Mouse (Mus musculus): ENCODE results near the gene Blzf1. TPM values are rescaled to one million over a fixed set of nuclear protein-coding genes. Genes with fewer than 3 reads are reported as not detected.

The Blzf1 gene
- polyA plus RNA-seq (2015; fragmentation: Nextera tagmentation; extraction: Ambion mirVana) = 48.7 and 50.5 TPM in 2 replicates

DNA sequence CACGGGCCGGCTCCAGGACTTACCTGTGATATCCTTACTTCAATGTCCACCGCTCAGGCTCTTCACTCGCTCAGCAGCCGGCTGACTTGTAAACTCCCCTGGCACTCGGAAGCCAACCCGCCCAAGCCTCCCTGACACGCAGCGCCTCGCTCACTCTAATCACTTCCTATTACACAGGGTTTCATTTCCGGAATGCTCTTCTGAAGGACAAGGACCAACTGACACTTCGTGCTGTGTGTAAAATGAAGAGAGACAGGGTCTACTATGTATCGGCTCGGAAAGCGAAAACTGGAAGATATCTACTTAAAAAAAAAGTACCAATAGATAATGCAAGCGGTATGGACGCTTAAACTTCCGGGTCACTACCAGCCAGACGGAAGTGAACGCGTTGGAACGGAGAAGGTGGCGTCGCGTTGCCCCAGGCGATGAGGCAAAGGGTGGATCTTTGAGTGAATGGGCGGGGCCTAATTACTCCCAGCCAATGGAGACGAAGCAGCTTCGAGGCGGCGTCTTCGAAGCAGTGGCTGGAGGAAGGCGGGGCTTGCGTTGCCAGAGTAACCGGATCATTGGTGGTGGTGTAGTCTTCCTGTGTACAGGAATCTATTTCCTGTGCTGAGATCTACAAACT lies at the start of gene Blzf1:
Gene Blzf1 (minus strand): TSS at position 366 of the 628 bp plus-strand sequence.
- H3K9me3 ChIP-seq (ENCODE audit: control insufficient read depth, low read length) = no peaks in the 10 kb centered on the region
- no peaks in the 10 kb centered on the region for H3K36me3 ChIP-seq (ENCODE audit: control insufficient read depth, insufficient read depth, low read length)
- under 1% methylated on average over 35 of the region's 35 CpGs for WGBS
- no peaks in the 10 kb centered on the region; the same call in 1 of the 2 replicates for H3K4me1 ChIP-seq (replicated peaks; ENCODE audit: control insufficient read depth, insufficient read depth)
- no peaks in the 10 kb centered on the region for H3K27me3 ChIP-seq (ENCODE audit: control insufficient read depth, insufficient read depth, low read length)
- peak within 1 kb of the TSS; percentile 82 for H3K4me2 ChIP-seq (replicated peaks; ENCODE audit: low read depth)
- peak within 1 kb of the TSS; percentile 72 for H3K4me3 ChIP-seq (ENCODE audit: low read depth, low read length)
- H3K9ac ChIP-seq (ENCODE audit: low read length) = peak within 1 kb of the TSS; percentile 82
- DNase-seq (ENCODE audit: low spot score) (peak; percentile 98), ATAC-seq (ENCODE audit: low FRiP score, low TSS enrichment) (peak; percentile 99)
- H3K27ac ChIP-seq (replicated peaks) = peak within 1 kb of the TSS; percentile 81
- TF ChIP-seq CTCF (IDR thresholded peaks at IDR 0.05; ENCODE audit: low read depth) = no peak

DNA sequence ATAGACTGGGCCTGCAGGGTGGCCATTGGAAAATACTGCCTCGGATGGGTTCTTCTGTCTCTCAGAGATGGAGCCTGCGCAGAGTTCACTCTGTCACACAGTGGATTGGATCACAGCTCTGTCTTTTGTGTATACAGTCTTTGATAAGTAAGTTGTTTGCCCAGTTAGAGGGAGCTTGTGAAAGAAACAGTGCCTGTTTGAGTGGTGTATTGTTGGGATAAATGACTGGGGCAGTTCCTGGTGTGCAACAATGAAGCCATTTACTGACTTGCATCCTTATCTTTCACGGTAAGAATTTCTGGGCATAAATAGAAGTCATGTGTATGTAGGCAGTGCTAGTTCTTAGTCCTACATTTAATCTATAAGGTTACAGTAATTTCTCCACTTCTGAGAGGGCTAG lies 46.2 kb upstream of the Blzf1 start:
- no peak overlapping the region for H3K4me2 ChIP-seq (replicated peaks; ENCODE audit: low read depth)
- no peaks in the 10 kb centered on the region for H3K27me3 ChIP-seq (ENCODE audit: control insufficient read depth, insufficient read depth, low read length)
- 60% methylated on average over 3 of the region's 3 CpGs for WGBS
- H3K4me1 ChIP-seq (replicated peaks; ENCODE audit: control insufficient read depth, insufficient read depth) = no peaks in the 10 kb centered on the region
- no peak overlapping the region for H3K9ac ChIP-seq (ENCODE audit: low read length)
- H3K4me3 ChIP-seq (ENCODE audit: low read depth, low read length) = no peak overlapping the region
- TF ChIP-seq CTCF (IDR thresholded peaks at IDR 0.05; ENCODE audit: low read depth) = no peak
- no peak for TF ChIP-seq EP300 (optimal IDR thresholded peaks at IDR 0.05)
- peak; percentile 95 for ATAC-seq (ENCODE audit: low FRiP score, low TSS enrichment)
- 0 out of 2 replicates have a peak overlapping the region, but pooled peaks have one; percentile 5 for H3K27ac ChIP-seq (replicated peaks)
- no peaks in the 10 kb centered on the region for H3K36me3 ChIP-seq (ENCODE audit: control insufficient read depth, insufficient read depth, low read length)
- H3K9me3 ChIP-seq (ENCODE audit: control insufficient read depth, low read length) = no peaks in the 10 kb centered on the region
- DNase-seq (ENCODE audit: low spot score) = peak; percentile 42

DNA sequence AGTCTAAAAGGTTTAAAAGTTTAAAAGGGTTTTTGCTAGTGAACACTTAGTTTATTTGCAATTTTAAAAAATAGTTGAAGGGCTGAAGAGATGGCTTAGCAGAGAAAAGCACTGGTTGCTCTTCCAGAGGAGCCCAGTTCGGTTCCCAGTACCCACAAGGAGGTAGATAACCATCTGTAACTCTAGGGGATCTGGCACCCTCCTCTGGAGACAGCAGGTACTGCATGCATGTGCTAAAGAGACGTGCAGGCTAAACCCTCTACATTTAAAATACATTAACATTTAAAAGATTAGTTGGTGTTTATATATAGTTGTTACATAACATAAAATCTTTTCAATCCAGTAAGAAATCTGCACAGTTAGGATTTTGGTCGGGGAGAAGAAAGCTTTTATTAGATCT lies 34.9 kb upstream of the Blzf1 start:
- Histone ChIP-seq H3K4me3 (ENCODE audit: low read depth, low read length) (no peak overlapping the region), H3K36me3 (ENCODE audit: control insufficient read depth, insufficient read depth, low read length) (no peaks in the 10 kb centered on the region), H3K27me3 (ENCODE audit: control insufficient read depth, insufficient read depth, low read length) (no peaks in the 10 kb centered on the region), H3K27ac (replicated peaks) (no peak overlapping the region), H3K4me2 (replicated peaks; ENCODE audit: low read depth) (no peak overlapping the region), H3K4me1 (replicated peaks; ENCODE audit: control insufficient read depth, insufficient read depth) (no peaks in the 10 kb centered on the region), H3K9me3 (ENCODE audit: control insufficient read depth, low read length) (no peaks in the 10 kb centered on the region), H3K9ac (ENCODE audit: low read length) (no peak overlapping the region)
- WGBS = 83% methylated on average over 3 of the region's 3 CpGs
- DNase-seq (ENCODE audit: low spot score) = no peak
- ATAC-seq (ENCODE audit: low FRiP score, low TSS enrichment) = no peak
- TF ChIP-seq EP300 (optimal IDR thresholded peaks at IDR 0.05) = no peak
- TF ChIP-seq CTCF (IDR thresholded peaks at IDR 0.05; ENCODE audit: low read depth) = peak; percentile 69

DNA sequence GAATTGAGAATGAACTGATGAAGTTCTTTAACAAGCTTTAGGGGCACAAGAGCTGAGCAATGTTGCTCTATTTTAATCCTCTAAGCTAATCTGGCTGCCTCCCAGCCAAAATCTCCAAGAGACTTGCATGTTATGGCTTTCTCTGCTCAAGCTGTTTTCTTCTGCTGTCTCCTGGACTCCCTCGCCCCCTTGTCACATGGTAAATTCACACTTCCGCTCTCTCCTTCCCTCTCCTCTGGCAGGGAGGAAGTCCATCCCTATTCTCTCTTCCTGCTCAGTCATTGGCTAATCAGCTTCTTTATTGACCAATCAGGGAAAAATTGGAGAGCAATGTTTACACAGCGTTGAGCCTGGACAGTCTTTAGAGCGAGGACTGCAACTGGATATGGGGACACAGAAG lies 28.6 kb upstream of the Blzf1 start:
- Histone ChIP-seq H3K4me2 (replicated peaks; ENCODE audit: low read depth) (no peak overlapping the region), H3K27ac (replicated peaks) (no peak overlapping the region), H3K36me3 (ENCODE audit: control insufficient read depth, insufficient read depth, low read length) (0 out of 2 replicates have a peak, but pooled peaks cover 3% of the 10 kb centered on the region), H3K9ac (ENCODE audit: low read length) (no peak overlapping the region), H3K9me3 (ENCODE audit: control insufficient read depth, low read length) (no peaks in the 10 kb centered on the region), H3K4me3 (ENCODE audit: low read depth, low read length) (no peak overlapping the region), H3K27me3 (ENCODE audit: control insufficient read depth, insufficient read depth, low read length) (no peaks in the 10 kb centered on the region), H3K4me1 (replicated peaks; ENCODE audit: control insufficient read depth, insufficient read depth) (no peaks in the 10 kb centered on the region)
- ATAC-seq (ENCODE audit: low FRiP score, low TSS enrichment) (no peak), DNase-seq (ENCODE audit: low spot score) (no peak)
- 85% methylated on average over 4 of the region's 4 CpGs for WGBS
- TF ChIP-seq CTCF (IDR thresholded peaks at IDR 0.05; ENCODE audit: low read depth) = no peak
- TF ChIP-seq EP300 (optimal IDR thresholded peaks at IDR 0.05) = no peak

DNA sequence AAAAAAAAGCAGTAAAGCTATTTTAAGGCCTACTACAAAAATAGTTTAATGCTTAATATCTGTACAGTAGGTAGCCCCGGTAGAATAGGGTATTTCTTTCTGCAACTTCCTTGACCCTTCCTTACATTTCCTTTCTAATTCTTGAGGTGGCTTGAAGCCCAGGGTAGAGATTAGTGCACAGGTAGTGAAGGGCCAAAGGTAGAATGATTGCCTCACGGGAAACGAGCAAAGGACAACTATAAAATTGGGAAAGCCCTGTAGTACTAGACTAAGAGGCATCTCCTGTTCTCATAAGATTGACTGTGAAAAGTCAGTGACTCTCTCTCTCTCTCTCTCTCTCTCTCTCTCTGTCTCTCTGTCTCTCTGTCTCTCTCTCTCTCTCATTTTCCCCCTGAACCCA lies 28.1 kb upstream of the Blzf1 start:
- WGBS = 88% methylated on average over 3 of the region's 3 CpGs
- Histone ChIP-seq H3K27ac (replicated peaks) (no peak overlapping the region), H3K27me3 (ENCODE audit: control insufficient read depth, insufficient read depth, low read length) (no peaks in the 10 kb centered on the region), H3K4me1 (replicated peaks; ENCODE audit: control insufficient read depth, insufficient read depth) (no peaks in the 10 kb centered on the region), H3K4me3 (ENCODE audit: low read depth, low read length) (no peak overlapping the region), H3K4me2 (replicated peaks; ENCODE audit: low read depth) (no peak overlapping the region), H3K9me3 (ENCODE audit: control insufficient read depth, low read length) (no peaks in the 10 kb centered on the region), H3K9ac (ENCODE audit: low read length) (no peak overlapping the region), H3K36me3 (ENCODE audit: control insufficient read depth, insufficient read depth, low read length) (0 out of 2 replicates have a peak, but pooled peaks cover 3% of the 10 kb centered on the region)
- DNase-seq (ENCODE audit: low spot score) = no peak
- no peak for ATAC-seq (ENCODE audit: low FRiP score, low TSS enrichment)
- no peak for TF ChIP-seq CTCF (IDR thresholded peaks at IDR 0.05; ENCODE audit: low read depth)
- TF ChIP-seq EP300 (optimal IDR thresholded peaks at IDR 0.05) = no peak

DNA sequence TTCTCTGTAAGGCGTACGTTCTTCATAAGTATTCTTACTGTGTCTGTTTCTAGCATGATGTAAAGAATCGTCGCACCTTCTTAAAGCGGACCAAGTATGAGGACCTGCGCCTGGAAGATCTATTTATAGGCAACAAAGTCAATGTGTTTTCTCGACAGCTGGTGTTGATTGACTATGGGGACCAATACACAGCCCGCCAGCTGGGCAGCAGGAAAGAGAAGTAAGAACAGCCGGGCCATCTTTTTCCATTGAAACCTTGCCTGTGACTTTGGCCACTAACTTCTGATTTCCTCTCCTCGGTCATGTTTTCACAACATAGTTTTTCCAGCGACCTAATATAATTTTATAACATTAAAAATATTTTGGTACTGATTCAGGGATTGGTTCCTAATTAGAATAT lies 25.3 kb upstream of the Blzf1 start:
- Histone ChIP-seq H3K27ac (replicated peaks) (no peak overlapping the region), H3K4me3 (ENCODE audit: low read depth, low read length) (no peak overlapping the region), H3K36me3 (ENCODE audit: control insufficient read depth, insufficient read depth, low read length) (0 out of 2 replicates have a peak, but pooled peaks cover 3% of the 10 kb centered on the region), H3K4me1 (replicated peaks; ENCODE audit: control insufficient read depth, insufficient read depth) (0 out of 2 replicates have a peak, but pooled peaks cover 3% of the 10 kb centered on the region), H3K9me3 (ENCODE audit: control insufficient read depth, low read length) (no peaks in the 10 kb centered on the region), H3K9ac (ENCODE audit: low read length) (no peak overlapping the region), H3K4me2 (replicated peaks; ENCODE audit: low read depth) (no peak overlapping the region), H3K27me3 (ENCODE audit: control insufficient read depth, insufficient read depth, low read length) (no peaks in the 10 kb centered on the region)
- DNase-seq (ENCODE audit: low spot score) (no peak), ATAC-seq (ENCODE audit: low FRiP score, low TSS enrichment) (no peak)
- WGBS = 87% methylated on average over 11 of the region's 11 CpGs
- TF ChIP-seq EP300 (optimal IDR thresholded peaks at IDR 0.05) = no peak
- TF ChIP-seq CTCF (IDR thresholded peaks at IDR 0.05; ENCODE audit: low read depth) = no peak

Measured in stomach, postnatal 0 days (tissue).